Mouse (Mus musculus): ENCODE data around the gene Ugt2b36. TPM values are rescaled to one million over a fixed set of nuclear protein-coding genes. Genes with fewer than 3 reads are reported as not detected.

Ugt2b36 gene
- polyA plus RNA-seq, 1 experiment from 2014 or later: not detected

Other genes with a start within 250 kb of the Ugt2b36 start
- gene Ugt2b34, start 185.6 kb downstream of the Ugt2b36 start, polyA plus RNA-seq (2014; fragmentation: Nextera tagmentation; extraction: Ambion mirVana): not detected in 2 replicates
- gene Ugt2b1, start 166.0 kb downstream of the Ugt2b36 start, polyA plus RNA-seq (2014; fragmentation: Nextera tagmentation; extraction: Ambion mirVana): not detected in 2 replicates
- gene Ugt2b35, start 91.7 kb downstream of the Ugt2b36 start, polyA plus RNA-seq (2014; fragmentation: Nextera tagmentation; extraction: Ambion mirVana): not detected in 2 replicates
- not detected in 2 replicates for gene Ugt2b5, start 47.8 kb upstream of the Ugt2b36 start, polyA plus RNA-seq (2014; fragmentation: Nextera tagmentation; extraction: Ambion mirVana)
- not detected in 2 replicates for gene Ugt2b37, start 162.2 kb upstream of the Ugt2b36 start, polyA plus RNA-seq (2014; fragmentation: Nextera tagmentation; extraction: Ambion mirVana)
- not detected in 2 replicates for gene Ugt2a3, start 244.6 kb upstream of the Ugt2b36 start, polyA plus RNA-seq (2014; fragmentation: Nextera tagmentation; extraction: Ambion mirVana)

Data from midbrain, embryonic 11.5 days (tissue).